Mouse (Mus musculus) G1E (cell line): ENCODE data around the gene Tmem9.

Source experiments
- CTCF ChIP-seq: IDR thresholded peaks from 2 replicates; pipeline ENCODE4 v1.5.1; 2012; ENCODE audit warnings: low read depth, low read length, inconsistent platforms, mixed read lengths
- POLR2AphosphoS5 ChIP-seq: IDR thresholded peaks from 2 replicates; pipeline ENCODE4 v1.6.1; 2012; ENCODE audit warnings: low read depth, low read length, inconsistent platforms; ENCODE audit not compliant: insufficient replicate concordance

GRCm38 (mm10) chr1:136007211-136008158 is at the start of gene Tmem9:
- TF ChIP-seq CTCF, result no peak
- TF ChIP-seq POLR2AphosphoS5, result no peak
